Mouse (Mus musculus) heart, embryonic 11.5 days (tissue): ENCODE measurements at regions not wholly inside any gene's neighbourhood (a gene's known extent, or its start where the extent isn't known, plus 50 kb on each side); places are given as distances from the start of the nearest gene placed in this dataset.
A peak's percentile ranks its signal among the peaks of the same experiment; 100 is the strongest.
"Not testable (repeated sequence)": the region's sequence is repeated elsewhere in the genome, so short reads cannot be mapped to it uniquely, and the experiment has no call there.

ENCODE experiments used
- ATAC-seq: fragments of 200-750 bp; cut with Nextera tagmentation; replicated peaks from 2 replicates; pipeline ENCODE4 v1.8.0; 2017; ENCODE audit warnings: moderate library complexity; ENCODE audit not compliant: insufficient number of reproducible peaks, low FRiP score, low TSS enrichment
- H3K27ac ChIP-seq: fragments of 300-500 bp; sonication (generic); 2 replicates; pipeline ENCODE4 v1.5.1; 2014; ENCODE audit warnings: mild to moderate bottlenecking, low read depth, low read length
- H3K27me3 ChIP-seq: fragments of 300-500 bp; sonication (generic); 2 replicates; pipeline ENCODE4 v1.6.1; 2014; ENCODE audit warnings: mild to moderate bottlenecking, low read length, mixed read lengths; ENCODE audit not compliant: control insufficient read depth, insufficient read depth
- H3K36me3 ChIP-seq: fragments of 300-500 bp; sonication (generic); 2 replicates; pipeline ENCODE4 v1.6.1; 2014; ENCODE audit warnings: mild to moderate bottlenecking, low read length, moderate library complexity, mixed read lengths; ENCODE audit not compliant: control insufficient read depth, insufficient read depth
- H3K4me1 ChIP-seq: fragments of 300-500 bp; sonication (generic); 2 replicates; pipeline ENCODE4 v1.6.1; 2014; ENCODE audit warnings: low read length; ENCODE audit not compliant: control insufficient read depth, insufficient read depth
- H3K4me2 ChIP-seq: fragments of 300-500 bp; sonication (generic); 2 replicates; pipeline ENCODE4 v1.6.1; 2014; ENCODE audit warnings: mild to moderate bottlenecking, moderate library complexity
- H3K4me3 ChIP-seq: fragments of 300-500 bp; sonication (generic); 2 replicates; pipeline ENCODE4 v1.5.1; 2014; ENCODE audit warnings: low read depth, low read length
- H3K9ac ChIP-seq: fragments of 300-500 bp; sonication (generic); 2 replicates; pipeline ENCODE4 v1.6.1; 2014; ENCODE audit warnings: mild to moderate bottlenecking, low read depth, low read length, moderate library complexity
- H3K9me3 ChIP-seq: fragments of 300-500 bp; sonication (generic); replicated peaks from 2 replicates; pipeline ENCODE4 v1.6.1; 2016; ENCODE audit warnings: low read length; ENCODE audit not compliant: control insufficient read depth
- WGBS: fragments of 180-500 bp; shearing (Covaris S2); extraction: QIAGEN DNeasy Blood & Tissue Kit; methylation state at CpG from one replicate; pipeline ENCODE4 v1.1.7; 2014; ENCODE audit not compliant: insufficient replicate concordance; 5-methylcytosine and 5-hydroxymethylcytosine counted together

- no peak overlapping the region for H3K4me2 ChIP-seq
- ATAC-seq: 0 out of 2 replicates have a peak, but pooled peaks have one; percentile 26
- H3K36me3 ChIP-seq: no peaks in the 10 kb centered on the region
- WGBS: 14% methylated on average over 12 of the region's 12 CpGs
- peaks cover 6% of the 10 kb centered on the region; the same call in 1 of the 2 replicates for H3K27me3 ChIP-seq
- no peaks in the 10 kb centered on the region for H3K9me3 ChIP-seq
- no peak overlapping the region for H3K9ac ChIP-seq
- H3K27ac ChIP-seq: no peak overlapping the region
- H3K4me3 ChIP-seq: no peak overlapping the region
- H3K4me1 ChIP-seq: no peaks in the 10 kb centered on the region
Measured at GRCm38 (mm10) chr2:147307488-147308386, 54.0 kb upstream of the Pax1 start.

- no peak overlapping the region for H3K9ac ChIP-seq
- H3K9me3 ChIP-seq: no peaks in the 10 kb centered on the region
- no peak for ATAC-seq
- H3K27me3 ChIP-seq: peaks cover 6% of the 10 kb centered on the region; the same call in 1 of the 2 replicates
- H3K4me2 ChIP-seq: no peak overlapping the region
- no peaks in the 10 kb centered on the region for H3K36me3 ChIP-seq
- H3K4me3 ChIP-seq: no peak overlapping the region
- 46% methylated on average over 6 of the region's 6 CpGs for WGBS
- H3K4me1 ChIP-seq: no peaks in the 10 kb centered on the region
- no peak overlapping the region for H3K27ac ChIP-seq
Measured at GRCm38 (mm10) chr2:147306728-147307127, 55.0 kb upstream of the Pax1 start.

- H3K4me3 ChIP-seq: no peak overlapping the region
- H3K27me3 ChIP-seq: peaks cover 6% of the 10 kb centered on the region; the same call in 1 of the 2 replicates
- H3K4me2 ChIP-seq: no peak overlapping the region
- 22% methylated on average over 5 of the region's 5 CpGs for WGBS
- no peaks in the 10 kb centered on the region for H3K9me3 ChIP-seq
- ATAC-seq: no peak
- H3K4me1 ChIP-seq: no peaks in the 10 kb centered on the region
- no peak overlapping the region for H3K9ac ChIP-seq
- H3K27ac ChIP-seq: no peak overlapping the region
- H3K36me3 ChIP-seq: no peaks in the 10 kb centered on the region
Measured at GRCm38 (mm10) chr2:147305262-147305661, 56.5 kb upstream of the Pax1 start.

- Histone ChIP-seq H3K9ac (no peak overlapping the region), H3K4me1 (no peaks in the 10 kb centered on the region; the same call in 1 of the 2 replicates), H3K4me2 (no peak overlapping the region), H3K9me3 (no peaks in the 10 kb centered on the region), H3K4me3 (no peak overlapping the region), H3K36me3 (no peaks in the 10 kb centered on the region), H3K27ac (no peak overlapping the region), H3K27me3 (no peaks in the 10 kb centered on the region)
- 80% methylated on average over 1 of the region's 1 CpGs for whole genome bisulfite sequencing
- ATAC-seq: no peak
Measured at GRCm38 (mm10) chr2:147300503-147300902, 61.2 kb upstream of the Pax1 start.

- Histone ChIP-seq H3K4me3 (no peak overlapping the region), H3K9ac (no peak overlapping the region), H3K9me3 (no peaks in the 10 kb centered on the region), H3K4me1 (no peaks in the 10 kb centered on the region; the same call in 1 of the 2 replicates), H3K27me3 (no peaks in the 10 kb centered on the region), H3K4me2 (no peak overlapping the region), H3K27ac (no peak overlapping the region), H3K36me3 (no peaks in the 10 kb centered on the region)
- ATAC-seq: no peak
- 66% methylated on average over 3 of the region's 3 CpGs for WGBS
Measured at GRCm38 (mm10) chr2:147299359-147299758, 62.4 kb upstream of the Pax1 start.

- H3K27me3 ChIP-seq: no peaks in the 10 kb centered on the region
- H3K9me3 ChIP-seq: no peaks in the 10 kb centered on the region
- H3K4me1 ChIP-seq: no peaks in the 10 kb centered on the region; the same call in 1 of the 2 replicates
- ATAC-seq: 0 out of 2 replicates have a peak, but pooled peaks have one; percentile 42
- no peak overlapping the region for H3K4me2 ChIP-seq
- H3K36me3 ChIP-seq: no peaks in the 10 kb centered on the region
- no peak overlapping the region for H3K27ac ChIP-seq
- no peak overlapping the region for H3K9ac ChIP-seq
- H3K4me3 ChIP-seq: no peak overlapping the region
- WGBS: 34% methylated on average over 7 of the region's 7 CpGs
Measured at GRCm38 (mm10) chr2:147298499-147298896, 63.2 kb upstream of the Pax1 start.

- no peak for ATAC-seq
Measured at GRCm38 (mm10) chr2:147297876-147298498, 63.7 kb upstream of the Pax1 start.

GRCm38 (mm10) chr2:147294926-147295325, 66.8 kb upstream of the Pax1 start:
- not testable (repeated sequence) for H3K4me2 ChIP-seq, H3K27me3 ChIP-seq, H3K4me3 ChIP-seq, H3K4me1 ChIP-seq, H3K9ac ChIP-seq, H3K27ac ChIP-seq, ATAC-seq, H3K9me3 ChIP-seq, H3K36me3 ChIP-seq
- WGBS: 82% methylated on average over 2 of the region's 2 CpGs

More at GRCm38 (mm10) chr2:147297876-147298498, 63.7 kb upstream of the Pax1 start:
- Histone ChIP-seq H3K36me3 (no peaks in the 10 kb centered on the region), H3K27ac (no peak overlapping the region), H3K9me3 (no peaks in the 10 kb centered on the region), H3K9ac (no peak overlapping the region), H3K4me1 (no peaks in the 10 kb centered on the region; the same call in 1 of the 2 replicates), H3K4me3 (no peak overlapping the region), H3K4me2 (no peak overlapping the region), H3K27me3 (no peaks in the 10 kb centered on the region)
- 71% methylated on average over 11 of the region's 11 CpGs for WGBS
